Mouse (Mus musculus): ENCODE data around the gene Tmem144.

The Tmem144 gene

DNA sequence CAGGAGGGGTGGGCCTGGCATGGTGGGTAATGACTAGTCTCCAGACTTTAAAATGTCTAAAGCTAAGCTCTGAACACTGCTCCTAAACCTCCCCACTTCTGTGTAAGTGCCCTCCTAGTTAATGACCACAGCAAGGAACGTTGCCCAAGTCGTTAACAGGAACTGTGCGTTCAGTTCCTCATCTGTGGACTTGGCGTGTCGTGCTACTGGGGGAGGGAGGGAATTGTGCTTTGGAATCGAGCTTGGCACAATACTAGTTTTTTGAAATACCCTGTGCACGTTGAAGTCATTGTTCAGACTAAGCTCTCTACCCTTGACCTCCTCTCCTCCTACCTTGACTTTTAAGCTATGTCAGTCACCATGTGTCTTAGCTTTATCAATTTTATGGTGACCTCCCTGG lies 12.3 kb upstream of the Tmem144 start:
- no peak for DNase-seq (ENCODE audit: low spot score)

DNA sequence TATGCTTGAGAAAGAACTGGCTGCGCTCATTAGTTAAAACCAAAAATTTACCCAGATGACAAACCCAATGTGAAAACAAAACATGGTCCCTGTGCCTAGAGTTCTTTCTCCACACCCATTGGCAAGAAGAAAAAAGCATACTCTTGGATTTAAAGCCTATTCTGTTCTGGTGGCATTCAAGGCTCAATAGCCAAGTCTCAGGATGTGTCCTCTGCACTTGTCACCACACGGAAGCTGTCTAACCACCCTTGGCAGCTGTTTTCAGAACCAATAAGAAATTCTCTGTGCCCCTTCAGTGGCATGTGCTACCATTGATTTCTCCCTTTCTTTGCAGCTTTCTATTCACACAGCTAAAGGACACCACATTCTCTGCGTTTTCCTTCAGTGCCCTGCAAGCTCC lies 5.6 kb upstream of the Tmem144 start:
- DNase-seq (ENCODE audit: low spot score) = no peak

DNA sequence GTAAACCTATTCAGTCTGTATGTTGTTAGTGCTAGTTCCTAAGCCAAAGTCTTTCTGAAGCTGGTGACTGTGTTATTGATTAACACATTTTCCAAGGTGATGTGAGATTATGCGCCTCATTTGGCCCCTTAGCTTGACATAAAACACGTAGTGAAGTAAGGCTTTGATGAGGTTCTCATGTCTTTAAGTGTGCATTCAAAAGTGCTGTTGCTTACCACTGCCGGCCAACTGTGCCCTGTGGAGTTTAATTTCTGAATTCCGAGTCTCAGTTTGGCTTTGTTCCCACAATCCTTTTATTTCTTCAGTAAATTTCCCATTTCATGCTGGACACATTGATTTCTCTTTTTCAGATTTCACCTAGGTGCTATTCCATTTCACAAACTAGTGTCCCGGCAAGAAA lies 5.2 kb upstream of the Tmem144 start:
- no peak for DNase-seq (ENCODE audit: low spot score)

DNA sequence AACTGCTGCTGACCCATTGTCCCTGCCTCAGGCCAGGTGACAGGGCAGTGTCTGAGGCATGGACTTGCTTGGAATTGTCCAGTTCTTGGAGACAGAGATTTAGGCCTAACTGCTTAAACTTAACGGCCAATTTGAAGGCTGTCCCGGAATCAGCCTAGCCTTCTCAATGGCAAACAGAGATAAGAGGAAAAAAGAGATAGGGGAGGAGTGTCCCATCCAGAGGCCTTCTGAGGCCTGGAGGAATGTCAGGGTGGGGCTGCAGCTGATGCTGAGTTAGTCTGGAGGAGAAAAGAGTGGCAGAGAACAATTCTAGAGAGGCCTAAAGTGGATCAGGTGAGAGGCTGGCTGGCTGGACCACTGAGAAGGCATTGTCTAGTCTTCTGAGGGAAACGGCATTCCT lies 465 bp downstream of the Tmem144 start:
- DNase-seq (ENCODE audit: low spot score) = no peak

DNA sequence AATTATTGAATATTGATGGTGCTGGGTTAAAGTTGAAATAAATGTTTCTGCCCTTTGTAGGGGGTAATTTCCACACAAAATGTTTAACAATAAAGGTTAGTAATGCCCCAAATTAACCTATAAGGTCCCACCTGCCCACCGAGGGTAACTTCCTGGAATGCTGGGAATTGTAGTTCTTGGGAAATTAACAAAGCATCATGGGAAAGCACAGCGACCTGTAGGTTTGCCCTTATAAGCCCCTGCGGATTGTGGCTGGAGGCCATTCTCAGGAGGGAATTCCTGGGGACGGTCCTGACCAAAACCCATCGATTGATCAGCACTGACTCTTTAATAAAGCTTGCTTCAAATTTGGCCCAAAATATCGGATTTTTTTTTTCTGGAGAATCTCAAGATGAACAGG lies 1.9 kb downstream of the Tmem144 start:
- no peak for DNase-seq (ENCODE audit: low spot score)

DNA sequence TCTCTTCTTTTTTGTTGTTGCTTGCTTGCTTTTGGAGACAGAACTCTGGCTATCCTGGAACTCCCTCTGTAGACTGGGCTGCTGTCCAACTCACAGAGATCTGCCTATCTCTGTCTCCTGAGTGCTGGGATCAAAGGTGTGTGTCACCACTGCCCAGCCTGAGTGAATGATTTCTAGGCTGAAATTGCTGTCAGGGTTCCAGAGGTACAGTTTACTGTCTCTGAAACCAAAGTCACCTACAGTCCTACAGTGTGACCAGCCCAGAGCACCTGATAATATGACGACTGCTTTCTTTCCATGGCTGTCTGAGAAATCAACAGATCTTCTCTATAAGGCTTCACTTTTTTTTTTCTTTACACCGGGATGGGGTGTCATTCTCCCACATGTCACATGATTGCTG lies 3.0 kb downstream of the Tmem144 start:
- no peak for DNase-seq (ENCODE audit: low spot score)

DNA sequence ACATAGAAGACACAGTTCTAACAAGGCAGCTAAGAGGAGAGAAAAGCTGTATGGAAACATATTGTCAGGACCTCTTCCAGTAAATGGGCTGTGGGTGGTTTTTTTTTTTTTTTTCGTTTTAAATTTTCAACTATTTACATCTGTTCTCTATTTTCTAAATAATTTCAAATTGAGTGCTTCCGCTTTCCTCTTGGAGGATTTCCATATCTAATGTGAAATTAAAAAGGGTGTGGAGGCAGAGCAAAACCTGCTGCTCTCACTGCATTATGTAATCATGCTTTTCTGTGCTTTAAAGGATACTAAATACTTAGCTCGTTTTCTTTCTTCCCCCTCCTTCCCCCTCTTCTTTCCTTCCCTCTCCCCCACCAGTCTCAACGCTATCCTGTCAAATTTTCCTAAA lies 3.7 kb downstream of the Tmem144 start:
- no peak for DNase-seq (ENCODE audit: low spot score)

DNA sequence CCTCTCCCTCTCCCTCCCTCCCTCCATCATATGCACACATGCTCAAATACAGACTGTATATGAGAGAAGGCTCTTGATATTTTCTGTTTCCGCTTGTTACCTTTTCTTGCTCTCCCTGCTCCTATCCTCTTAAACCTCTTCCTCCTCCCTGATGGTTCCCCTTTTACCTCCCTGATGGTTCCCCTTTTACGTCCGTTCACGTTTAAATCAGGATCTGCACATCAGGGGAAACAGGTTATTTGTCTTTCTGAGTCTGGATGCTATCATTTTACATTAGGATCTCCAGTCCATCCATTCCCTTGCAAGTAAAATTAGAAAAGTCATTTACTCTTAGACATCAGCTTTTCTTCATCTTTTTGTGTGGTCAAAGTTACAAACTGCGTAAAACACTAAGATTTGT lies 5.9 kb downstream of the Tmem144 start:
- DNase-seq (ENCODE audit: low spot score) = no peak

DNA sequence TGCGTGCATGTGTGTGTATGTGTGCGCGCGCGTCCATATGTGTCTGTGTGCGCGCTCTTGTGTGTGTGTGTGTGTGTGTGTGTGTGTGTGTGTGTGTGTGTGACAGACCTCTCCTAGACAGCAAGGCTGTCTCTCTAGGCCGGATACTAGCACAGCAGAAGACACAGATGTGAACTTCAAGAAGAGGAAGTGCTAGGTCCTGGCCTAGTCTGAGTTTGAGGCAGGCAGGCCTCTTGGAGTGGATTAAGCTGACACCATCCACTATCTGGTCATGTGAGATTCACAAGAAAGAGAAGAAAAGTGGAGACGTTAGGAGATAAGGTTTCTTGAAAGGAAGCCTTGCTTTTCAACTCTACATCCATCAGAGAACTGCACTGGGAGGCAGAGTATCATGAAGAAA lies 8.6 kb downstream of the Tmem144 start:
- no peak for DNase-seq (ENCODE audit: low spot score)

DNA sequence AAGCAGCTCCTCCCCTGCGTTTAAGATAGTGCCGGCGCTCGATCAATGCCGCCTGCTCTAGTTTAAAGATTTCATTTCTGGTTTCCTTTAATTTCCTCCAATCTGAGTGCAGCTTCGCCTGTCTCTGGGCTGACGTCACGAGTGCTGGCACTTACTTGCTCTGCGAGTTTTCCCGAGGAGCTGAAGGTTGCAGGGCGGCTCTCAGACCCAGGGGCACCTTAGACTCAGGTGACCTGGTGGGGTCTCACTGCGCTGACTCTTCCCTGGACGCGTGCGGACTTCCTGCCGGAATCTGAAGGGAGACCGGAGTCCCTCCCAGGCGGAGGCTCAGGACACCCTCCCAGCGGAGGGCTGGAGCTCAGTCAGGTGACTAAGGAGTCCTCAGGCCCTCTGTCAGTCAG lies 10.0 kb downstream of the Tmem144 start:
- peak; percentile 41 for DNase-seq (ENCODE audit: low spot score)

DNA sequence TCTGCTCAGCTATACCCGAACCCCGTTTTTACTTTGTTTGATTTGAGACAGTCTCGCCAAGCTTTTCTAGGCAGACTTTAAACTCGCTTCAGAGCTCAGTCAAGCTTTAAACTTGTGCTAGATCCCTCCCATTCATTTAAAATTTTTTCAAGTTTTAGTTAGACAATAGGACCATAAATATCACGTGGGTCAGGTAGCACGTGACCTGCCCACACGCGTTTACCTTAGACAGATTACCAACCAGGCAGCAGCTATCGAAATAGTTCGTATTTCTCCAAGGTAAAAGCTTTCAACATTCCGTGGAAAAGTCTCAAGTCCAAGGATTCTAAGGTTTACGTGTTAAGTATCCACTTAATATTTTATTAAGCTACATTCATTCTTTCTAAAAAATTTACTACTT lies 10.4 kb downstream of the Tmem144 start:
- no peak for DNase-seq (ENCODE audit: low spot score)

DNA sequence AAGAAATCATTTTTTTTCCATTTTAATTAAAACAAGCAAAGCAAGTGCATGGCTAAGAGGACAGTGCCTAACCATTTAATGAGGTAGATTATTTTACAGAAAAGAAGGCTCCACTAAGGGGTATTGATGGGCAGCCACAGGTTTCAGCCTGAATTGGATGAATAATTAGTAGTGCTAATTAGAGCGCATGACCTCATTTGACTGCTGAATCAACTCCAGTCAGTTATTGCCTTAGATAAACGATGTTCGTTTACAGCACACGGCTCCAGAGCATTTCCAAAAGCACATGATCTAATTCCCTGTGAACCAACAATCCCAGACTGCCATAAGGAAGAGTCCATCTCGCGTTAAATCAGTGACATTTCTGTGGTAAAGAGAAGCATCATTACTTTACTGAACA lies 11.1 kb downstream of the Tmem144 start:
- no peak for DNase-seq (ENCODE audit: low spot score)

DNA sequence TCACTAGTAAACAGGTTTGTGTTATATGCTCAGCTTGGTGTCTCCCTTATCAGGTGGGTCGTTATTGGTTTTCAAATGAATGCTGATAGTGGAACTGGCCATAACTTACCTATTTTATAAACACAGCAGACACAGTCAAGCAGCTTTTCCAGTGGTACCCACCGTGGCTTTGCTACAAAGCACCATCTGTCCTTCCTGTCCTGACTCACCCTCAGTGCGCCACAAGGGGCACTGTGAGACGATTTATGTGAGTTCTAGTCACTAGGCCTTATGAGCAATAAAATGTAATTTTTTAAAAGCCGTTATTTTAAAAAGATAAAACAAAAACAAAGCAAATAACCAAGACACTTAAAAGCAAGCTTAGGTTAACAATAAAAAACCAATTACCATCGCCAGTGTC lies 13.8 kb downstream of the Tmem144 start:
- DNase-seq (ENCODE audit: low spot score) = no peak

DNA sequence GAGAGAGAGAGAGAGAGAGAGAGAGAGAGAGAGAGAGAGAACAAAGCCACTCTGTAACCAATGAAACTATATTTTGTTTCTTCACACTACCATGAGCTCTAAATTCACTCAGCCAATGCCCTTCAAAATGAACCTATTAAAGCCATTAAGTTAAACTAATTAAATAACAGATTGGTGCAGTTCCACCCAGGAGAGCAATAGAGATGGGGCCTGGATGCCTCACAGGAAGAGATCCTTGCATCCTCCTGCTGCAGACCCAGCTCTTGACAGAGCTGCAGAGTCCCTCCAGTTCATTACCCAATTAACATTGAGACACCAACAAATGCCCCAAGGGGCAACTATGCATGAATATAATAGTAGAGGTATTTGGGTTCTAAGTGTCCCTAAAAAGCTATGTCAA lies 23.3 kb downstream of the Tmem144 start:
- DNase-seq (ENCODE audit: low spot score) = no peak

DNA sequence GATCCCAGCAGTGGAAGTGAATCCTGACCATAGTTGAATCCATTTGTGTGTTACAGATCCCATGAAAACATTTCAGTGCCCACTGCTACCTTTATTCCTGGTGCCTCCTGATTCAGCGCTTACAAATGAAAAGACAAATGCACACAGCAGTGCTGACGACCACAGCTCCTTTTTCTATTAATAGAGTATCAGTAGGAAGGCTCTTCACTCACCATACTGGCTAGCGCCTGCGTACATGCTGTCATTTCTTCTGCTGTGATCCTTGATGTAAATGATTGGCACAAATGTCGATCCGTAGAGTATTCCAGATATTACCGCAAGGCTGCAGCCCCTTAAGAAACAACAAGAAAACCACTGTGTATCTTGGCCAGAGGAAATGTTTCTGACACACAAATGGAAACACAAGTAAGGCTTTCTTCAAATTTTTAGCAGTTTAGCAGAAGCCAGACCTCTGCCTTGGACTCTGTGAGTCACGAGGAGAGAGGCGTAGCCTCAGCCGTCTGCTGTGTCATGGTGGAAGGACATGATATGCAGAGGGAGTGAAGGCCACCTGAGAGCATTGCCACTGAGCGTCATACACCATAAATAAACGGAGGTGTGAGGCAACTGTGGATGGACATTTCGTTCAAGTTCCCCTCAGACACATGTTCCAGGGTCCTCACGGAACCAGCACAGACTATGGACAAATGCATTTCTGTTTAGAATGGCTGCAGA lies 27.3 kb downstream of the Tmem144 start:
- no peak for DNase-seq (ENCODE audit: low spot score)

DNA sequence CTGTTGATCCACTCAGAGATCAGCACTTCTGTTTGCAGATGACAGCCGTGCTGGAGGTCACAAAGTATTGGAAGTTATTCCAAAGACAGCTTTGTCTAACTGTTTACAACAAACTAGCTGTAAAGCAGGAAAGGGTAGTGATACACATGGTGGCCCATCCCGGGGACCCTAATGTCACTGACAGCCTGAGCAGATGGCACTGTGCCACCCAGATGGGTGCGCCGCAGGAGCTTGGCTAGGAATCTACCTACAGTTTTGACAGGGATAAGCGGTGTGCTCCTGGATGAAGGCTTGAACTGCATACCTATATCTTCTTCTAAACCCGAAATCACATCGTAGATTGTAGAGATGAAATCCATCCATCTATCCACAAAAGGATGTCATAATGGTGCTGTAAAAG lies 29.4 kb downstream of the Tmem144 start:
- DNase-seq (ENCODE audit: low spot score) = no peak

DNA sequence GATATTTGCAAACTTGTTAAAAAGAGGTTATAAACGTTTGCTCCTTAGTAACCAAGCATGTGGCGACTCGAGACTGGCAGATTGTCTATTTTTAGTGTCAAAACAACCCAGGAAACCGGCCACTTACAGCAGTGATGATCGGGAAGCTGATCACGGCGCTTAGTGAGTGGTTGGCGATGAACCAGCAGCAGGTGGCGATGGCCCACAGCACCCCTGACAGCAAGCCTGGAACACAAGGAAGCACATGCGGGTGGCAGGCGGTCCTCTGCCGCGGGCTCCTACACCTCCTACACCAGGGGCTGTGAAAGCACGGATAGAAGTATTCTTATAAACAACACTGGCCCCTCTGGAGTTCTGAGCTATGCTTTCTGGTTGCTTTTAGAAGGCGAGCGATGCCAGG lies 31.4 kb downstream of the Tmem144 start:
- DNase-seq (ENCODE audit: low spot score) = no peak

DNA sequence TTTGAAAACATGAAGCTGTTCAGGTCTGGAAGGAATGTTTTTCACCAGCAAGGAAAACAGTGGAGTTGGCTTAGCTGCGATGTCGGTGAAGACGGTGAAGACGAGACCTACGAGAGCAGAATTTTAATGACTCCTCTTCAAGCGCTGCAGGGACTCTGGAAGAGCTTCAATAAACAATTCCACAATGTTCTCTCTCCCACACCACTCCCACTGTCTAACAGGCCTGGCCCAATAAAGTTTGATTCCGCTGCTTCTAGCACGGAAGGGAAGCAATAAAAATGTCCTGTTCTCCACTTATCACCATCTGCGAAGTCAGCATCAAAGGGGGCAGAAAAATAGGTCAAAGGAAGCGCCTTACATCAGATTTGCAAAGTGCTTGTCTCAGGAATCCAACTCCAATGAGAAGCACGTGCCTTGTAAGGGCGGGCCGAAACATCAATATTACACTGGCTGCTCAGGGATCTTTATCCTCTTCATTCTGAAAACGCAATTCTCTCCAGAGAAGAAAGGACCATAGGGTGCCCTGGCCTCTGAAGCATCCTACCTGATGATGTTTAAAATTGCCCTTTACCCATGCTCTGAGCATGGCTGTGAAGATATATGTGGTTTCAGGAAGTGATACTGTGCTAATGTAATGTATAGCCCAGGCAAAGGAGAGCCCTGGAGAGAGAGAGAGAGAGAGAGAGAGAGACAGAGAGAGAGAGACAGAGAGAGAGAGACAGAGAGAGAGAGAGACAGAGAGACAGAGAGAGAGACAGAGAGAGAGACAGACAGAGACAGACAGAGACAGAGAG lies 34.2 kb downstream of the Tmem144 start:
- no peak for DNase-seq (ENCODE audit: low spot score)

DNA sequence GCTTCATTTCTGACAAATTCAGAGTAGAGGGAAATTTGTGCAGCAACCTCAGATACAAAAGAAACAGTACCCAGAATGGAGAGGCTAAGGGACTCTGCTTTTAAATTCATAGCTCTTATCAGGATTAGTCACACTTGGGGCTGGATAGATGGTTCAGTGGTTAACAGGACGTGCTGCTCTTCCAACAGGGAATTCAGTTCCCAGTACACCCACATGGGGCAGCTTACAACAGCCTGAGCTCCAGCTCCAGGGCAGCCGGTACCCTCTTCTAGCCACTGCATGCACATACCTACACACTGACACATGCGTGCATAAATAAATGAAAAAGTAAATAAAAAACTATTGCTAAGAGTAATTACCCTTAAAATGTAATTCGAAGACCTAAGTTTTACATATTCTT lies 36.3 kb downstream of the Tmem144 start:
- no peak for DNase-seq (ENCODE audit: low spot score)

DNA sequence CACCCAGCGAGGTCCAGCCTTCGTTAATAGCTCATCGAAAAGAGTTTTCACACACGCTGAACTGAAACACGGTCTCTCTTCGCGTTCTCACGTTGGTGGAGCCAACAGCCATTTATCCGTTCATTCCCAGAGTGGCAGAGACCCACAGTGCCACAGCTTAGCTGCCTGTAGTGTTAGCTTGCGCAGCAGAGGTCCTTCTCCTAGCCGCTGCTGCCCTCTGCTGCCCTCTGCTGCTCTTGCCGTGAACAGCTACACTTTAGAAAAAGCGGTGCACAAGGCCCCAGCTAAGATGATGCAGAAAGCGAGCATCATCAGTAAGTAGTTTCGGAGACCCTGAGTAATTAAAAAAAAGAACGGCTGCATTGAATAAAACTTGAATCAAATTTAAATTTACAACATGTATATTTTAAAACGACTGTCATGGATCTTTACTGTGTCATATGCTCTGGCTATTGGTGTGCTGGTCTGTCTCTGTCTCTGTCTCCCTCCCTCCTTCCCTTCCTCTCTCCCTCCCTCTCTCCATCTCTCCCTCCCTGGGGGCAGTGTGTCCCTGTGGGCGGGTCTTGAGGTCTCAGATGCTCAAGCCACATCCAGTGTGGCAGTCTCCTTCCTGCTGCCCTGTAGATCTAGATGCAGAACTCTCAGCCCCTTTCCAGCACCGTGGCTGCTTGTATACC lies 38.6 kb downstream of the Tmem144 start:
- peak; percentile 57 for DNase-seq (ENCODE audit: low spot score)

DNA sequence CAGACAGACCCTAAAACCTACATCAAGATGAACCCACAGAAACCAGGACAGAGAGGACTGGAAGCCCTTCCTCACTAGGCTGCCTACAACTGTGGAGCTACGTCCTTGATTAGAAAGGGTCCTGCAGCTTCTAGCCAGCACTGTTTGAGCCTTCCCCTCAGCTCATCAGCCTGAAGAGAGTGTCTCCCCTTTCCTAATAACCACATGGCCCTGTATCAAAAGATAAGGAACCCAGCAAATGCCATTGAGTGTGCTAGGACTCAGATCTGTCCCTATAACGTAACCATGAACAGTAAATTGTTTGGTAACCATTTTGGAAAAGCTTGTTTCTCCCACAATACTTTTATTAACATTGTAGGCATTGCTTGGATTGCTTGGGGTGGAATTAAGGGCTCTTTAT lies 40.5 kb downstream of the Tmem144 start:
- no peak for DNase-seq (ENCODE audit: low spot score)

DNA sequence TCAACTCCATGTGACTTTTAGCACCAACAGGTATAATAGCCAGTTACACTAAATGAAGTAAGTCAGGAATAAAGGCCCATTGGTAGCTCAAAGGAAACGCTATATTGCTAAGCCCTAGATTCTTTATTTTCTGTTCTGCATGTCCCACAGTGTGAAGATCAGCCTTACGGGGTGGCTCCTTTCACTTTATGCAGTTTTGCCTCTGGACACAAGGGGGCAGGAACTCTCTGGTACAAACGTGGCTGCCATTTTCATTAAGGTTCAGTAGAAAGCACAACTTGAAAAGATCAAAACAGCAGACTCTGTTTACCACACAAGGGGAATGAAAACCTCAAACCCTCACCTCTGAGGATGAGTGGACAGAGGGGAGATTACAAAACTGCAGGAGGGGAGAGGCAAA lies 40.9 kb downstream of the Tmem144 start:
- DNase-seq (ENCODE audit: low spot score) = no peak

DNA sequence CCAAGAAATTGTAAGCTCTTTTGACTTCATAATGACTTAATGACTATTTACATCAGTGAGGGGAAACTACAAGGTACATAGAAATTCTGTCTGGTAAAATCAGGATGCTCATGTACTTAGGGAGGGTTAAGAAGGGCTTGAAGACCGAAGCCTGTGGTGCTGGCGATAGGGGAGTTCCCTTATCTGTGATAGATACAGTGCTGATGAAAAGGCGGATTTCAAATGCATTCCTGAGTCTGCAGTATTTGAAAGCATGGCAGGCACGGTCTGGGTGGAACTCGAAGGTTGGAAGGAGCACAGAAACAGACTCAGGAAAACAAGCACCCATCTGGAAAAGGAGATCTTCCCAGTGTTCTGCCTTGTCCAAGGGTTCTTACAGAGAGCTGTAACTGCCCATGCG lies 42.0 kb downstream of the Tmem144 start:
- DNase-seq (ENCODE audit: low spot score) = no peak

All from left cerebral cortex, adult 11 months (tissue).